Mouse (Mus musculus): ENCODE results near the gene Myadm.
A peak's percentile ranks its signal among the peaks of the same experiment; 100 is the strongest.

Gene Myadm

GRCm38 (mm10) chr7:3317704-3318103 lies 28.8 kb downstream of the Myadm start:
- no peak for DNase-seq (ENCODE audit: low read depth)

- DNase-seq (ENCODE audit: low read depth): no peak
These were observed 32.0 kb downstream of the Myadm start for GRCm38 (mm10) chr7:3320856-3321255.

GRCm38 (mm10) chr7:3323826-3324225 lies 34.9 kb downstream of the Myadm start:
- DNase-seq (ENCODE audit: low read depth): no peak

- DNase-seq (ENCODE audit: low read depth): no peak
These were observed 39.1 kb downstream of the Myadm start for GRCm38 (mm10) chr7:3327961-3328360.

GRCm38 (mm10) chr7:3329776-3330546 lies 41.1 kb downstream of the Myadm start:
- DNase-seq (ENCODE audit: low read depth): peak; percentile 41

- no peak for DNase-seq (ENCODE audit: low read depth)
These were observed 42.3 kb downstream of the Myadm start for GRCm38 (mm10) chr7:3331171-3331570.

- DNase-seq (ENCODE audit: low read depth): no peak
These were observed 42.8 kb downstream of the Myadm start for GRCm38 (mm10) chr7:3331581-3332223.

GRCm38 (mm10) chr7:3332224-3332615 lies 43.3 kb downstream of the Myadm start:
- no peak for DNase-seq (ENCODE audit: low read depth)

GRCm38 (mm10) chr7:3332619-3333521 lies 44.0 kb downstream of the Myadm start, which contains the start of gene Cacng7:
Gene Cacng7 (plus strand): TSS chr7:3332955.
- no peak for DNase-seq (ENCODE audit: low read depth)

- no peak for DNase-seq (ENCODE audit: low read depth)
These were observed 44.7 kb downstream of the Myadm start for GRCm38 (mm10) chr7:3333542-3333941.

GRCm38 (mm10) chr7:3336412-3336811 lies 47.5 kb downstream of the Myadm start:
- DNase-seq (ENCODE audit: low read depth): no peak

- DNase-seq (ENCODE audit: low read depth): no peak
These were observed 49.5 kb downstream of the Myadm start for GRCm38 (mm10) chr7:3338286-3338935.

- no peak for DNase-seq (ENCODE audit: low read depth)
These were observed 50.1 kb downstream of the Myadm start for GRCm38 (mm10) chr7:3339010-3339409.

GRCm38 (mm10) chr7:3343861-3344260 lies 55.0 kb downstream of the Myadm start:
- no peak for DNase-seq (ENCODE audit: low read depth)

GRCm38 (mm10) chr7:3345301-3345700 lies 56.4 kb downstream of the Myadm start:
- no peak for DNase-seq (ENCODE audit: low read depth)

- DNase-seq (ENCODE audit: low read depth): no peak
These were observed 58.7 kb downstream of the Myadm start for GRCm38 (mm10) chr7:3347366-3348287.

- DNase-seq (ENCODE audit: low read depth): no peak
These were observed 59.4 kb downstream of the Myadm start for GRCm38 (mm10) chr7:3348326-3348725.

- no peak for DNase-seq (ENCODE audit: low read depth)
These were observed 60.9 kb downstream of the Myadm start for GRCm38 (mm10) chr7:3349775-3350174.

Data from naive thymus-derived CD4-positive, alpha-beta T cell, adult 2 months (primary cell).